In the genomic region with DNA sequence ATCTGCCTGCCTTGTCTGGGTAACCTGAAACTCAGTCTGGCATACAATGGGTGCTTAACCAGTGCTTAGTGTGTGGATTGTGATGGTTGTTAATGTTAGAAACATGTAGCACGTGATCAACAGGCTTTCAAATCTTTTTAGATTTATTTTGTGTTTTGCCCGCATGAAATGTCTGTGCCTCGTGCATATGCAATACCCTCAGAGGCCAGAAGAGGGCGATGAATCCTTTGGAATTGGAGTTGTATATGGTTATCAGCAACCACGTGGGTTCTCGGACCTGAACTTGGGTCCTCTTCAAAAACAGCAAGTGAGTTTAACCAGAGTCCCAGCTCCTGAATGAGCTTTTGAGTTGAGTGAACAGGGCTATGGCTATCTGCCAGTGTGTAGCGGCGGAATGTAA, we compare ENCODE assay signal across 9 mouse cellular contexts.
DNase-seq lines count a peak whose midpoint lies in the region; ATAC-seq and TF ChIP-seq lines count a peak whose summit lies in the region.
"Had no signal": no experiment of that assay in that cellular context is flagged by ENCODE, and none has a peak within 500 bp of the region (broad histone marks: within the 10 kb centered on the region; RNA-seq: fewer than 3 reads in every experiment).

No protein-coding gene starts in this region.

- H3K27me3 ChIP-seq in hindbrain, embryonic 11.5 days (ENCODE audit: control insufficient read depth, insufficient read depth, low read length) = no peaks in the 10 kb centered on the region
- H3K27me3 ChIP-seq in hindbrain, embryonic 16.5 days (replicated peaks; ENCODE audit: control insufficient read depth, insufficient read depth, low read length) = no peaks in the 10 kb centered on the region
- H3K27me3 ChIP-seq: embryonic facial prominence, embryonic 13.5 days had no signal

- no peak for TF ChIP-seq POLR2A in cortical plate, adult 2 months (IDR thresholded peaks at IDR 0.05; ENCODE audit: extremely low read depth, insufficient read depth, low read length)

- H3K27ac ChIP-seq in hindbrain, embryonic 11.5 days (ENCODE audit: low read depth, low read length) = no peak overlapping the region
- H3K27ac ChIP-seq in hindbrain, embryonic 16.5 days (ENCODE audit: low read depth, low read length) = no peak overlapping the region
- no peak overlapping the region for H3K27ac ChIP-seq in cortical plate, adult 2 months (ENCODE audit: insufficient read depth, low read length)
- H3K27ac ChIP-seq: embryonic facial prominence, embryonic 13.5 days had no signal

- H3K36me3 ChIP-seq in hindbrain, embryonic 11.5 days (ENCODE audit: control insufficient read depth, insufficient read depth, low read length) = no peaks in the 10 kb centered on the region
- H3K36me3 ChIP-seq in hindbrain, embryonic 16.5 days (ENCODE audit: control insufficient read depth, insufficient read depth, low read length) = no peaks in the 10 kb centered on the region
- H3K36me3 ChIP-seq: embryonic facial prominence, embryonic 13.5 days had no signal

- DNase-seq in hindbrain, embryonic 11.5 days (ENCODE audit: low spot score) = peak; percentile 38
- peak; percentile 12 for DNase-seq in right cerebral cortex, postnatal 14 days
- no peak for DNase-seq in right cerebral cortex, postnatal 25 days
- peak; percentile 14 for DNase-seq in testis, postnatal 14 days (ENCODE audit: low spot score)
- DNase-seq in layer of hippocampus, adult 11-12 months (ENCODE audit: low spot score) = no peak

- H3K4me3 ChIP-seq in hindbrain, embryonic 11.5 days (ENCODE audit: low read depth, low read length) = no peak overlapping the region
- no peak overlapping the region for H3K4me3 ChIP-seq in hindbrain, embryonic 16.5 days (ENCODE audit: low read length)
- H3K4me3 ChIP-seq in cortical plate, adult 2 months (ENCODE audit: insufficient read depth, low read length) = no peak overlapping the region
- H3K4me3 ChIP-seq: embryonic facial prominence, embryonic 13.5 days had no signal

- TF ChIP-seq CTCF in cortical plate, adult 2 months (IDR thresholded peaks at IDR 0.05; ENCODE audit: extremely low read depth, insufficient read depth, low read length) = peak; percentile 30; the same call in 1 of the 2 replicates

- 66% methylated on average over 8 of the region's 8 CpGs for WGBS in hindbrain, embryonic 11.5 days
- WGBS in hindbrain, embryonic 16.5 days = 67% methylated on average over 8 of the region's 8 CpGs

- no peaks in the 10 kb centered on the region for H3K4me1 ChIP-seq in hindbrain, embryonic 11.5 days (replicated peaks; ENCODE audit: control insufficient read depth, insufficient read depth, low read length)
- H3K4me1 ChIP-seq in hindbrain, embryonic 16.5 days (ENCODE audit: control insufficient read depth, insufficient read depth, low read depth, low read length) = no peaks in the 10 kb centered on the region
- no peaks in the 10 kb centered on the region for H3K4me1 ChIP-seq in cortical plate, adult 2 months (ENCODE audit: control insufficient read depth, insufficient read depth, low read length)
- H3K4me1 ChIP-seq: embryonic facial prominence, embryonic 13.5 days had no signal

- no peaks in the 10 kb centered on the region for H3K9me3 ChIP-seq in hindbrain, embryonic 11.5 days (ENCODE audit: control insufficient read depth, low read length)
- H3K9me3 ChIP-seq in hindbrain, embryonic 16.5 days (ENCODE audit: control insufficient read depth, low read length) = no peaks in the 10 kb centered on the region
- H3K9me3 ChIP-seq: embryonic facial prominence, embryonic 13.5 days had no signal

- no peak overlapping the region for H3K9ac ChIP-seq in hindbrain, embryonic 11.5 days (ENCODE audit: low read depth, low read length)
- H3K9ac ChIP-seq in hindbrain, embryonic 16.5 days (ENCODE audit: low read depth, low read length) = no peak overlapping the region
- H3K9ac ChIP-seq: embryonic facial prominence, embryonic 13.5 days had no signal

- H3K4me2 ChIP-seq in hindbrain, embryonic 11.5 days (replicated peaks; ENCODE audit: low read depth, low read length) = no peak overlapping the region
- H3K4me2 ChIP-seq in hindbrain, embryonic 16.5 days (ENCODE audit: low read length) = no peak overlapping the region
- H3K4me2 ChIP-seq: embryonic facial prominence, embryonic 13.5 days had no signal

- ATAC-seq in hindbrain, embryonic 11.5 days (ENCODE audit: low FRiP score) = no peak
- no peak for ATAC-seq in hindbrain, embryonic 16.5 days
- no peak for ATAC-seq in frontal cortex, adult (ENCODE audit: low TSS enrichment)

Comparison
In these comparisons a context has a peak if more than half of its experiments do, and no peak if none do; other contexts are left out.
1. DNase-seq: peak in hindbrain, embryonic 11.5 days (single experiment), right cerebral cortex, postnatal 14 days (single experiment) and testis, postnatal 14 days (single experiment); none in right cerebral cortex, postnatal 25 days (single experiment) and layer of hippocampus, adult 11-12 months (single experiment).